Mouse (Mus musculus): ENCODE results near the gene Spocd1. TPM values are rescaled to one million over a fixed set of nuclear protein-coding genes. Genes with fewer than 3 reads are reported as not detected.
A peak's percentile ranks its signal among the peaks of the same experiment; 100 is the strongest.

Spocd1 gene
- polyA plus RNA-seq, 1 experiment: 0.29 TPM

DNA sequence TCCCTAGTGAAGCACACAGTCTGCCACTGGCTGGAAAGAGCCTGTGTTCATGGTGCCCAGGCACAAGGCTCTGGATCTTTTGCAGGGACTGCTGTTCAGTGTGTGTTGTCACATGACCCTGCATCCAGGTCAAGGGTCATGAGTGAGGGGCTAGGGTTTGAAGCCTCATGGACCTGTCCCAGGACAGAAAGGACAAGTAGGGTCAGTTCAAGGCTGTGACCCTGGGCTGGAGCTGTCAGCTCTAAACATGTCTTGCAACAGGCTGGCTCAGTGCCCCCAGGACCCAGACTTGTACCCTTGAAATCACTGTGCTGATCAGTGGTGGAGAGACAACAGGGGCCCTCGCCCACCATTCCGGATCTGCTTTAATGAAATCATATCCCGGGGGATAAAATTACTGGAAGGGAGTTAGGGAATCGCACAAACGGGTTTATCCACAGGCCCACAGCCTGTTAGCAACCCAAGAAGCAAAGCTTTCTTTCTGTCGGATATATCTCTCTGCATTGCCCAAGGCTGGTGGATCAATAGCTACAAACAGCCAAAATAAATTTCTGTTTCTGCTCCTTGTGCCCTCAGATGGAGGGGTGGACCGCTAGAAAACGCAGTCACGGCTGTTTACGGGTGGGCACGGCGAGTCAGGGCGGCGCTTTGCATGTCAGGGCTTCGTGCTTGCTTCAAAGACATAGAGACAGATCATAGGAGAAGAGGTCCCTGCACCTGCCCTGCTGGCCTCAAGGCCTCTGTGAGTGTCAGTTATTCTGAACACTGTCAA lies 8.3 kb upstream of the Spocd1 start:
- Histone ChIP-seq H3K4me1 (ENCODE audit: control insufficient read depth, insufficient read depth, low read length) (peaks cover 3% of the 10 kb centered on the region; the same call in 1 of the 2 replicates), H3K27ac (ENCODE audit: insufficient read depth, low read length) (no peak overlapping the region), H3K27me3 (ENCODE audit: control insufficient read depth, insufficient read depth, low read length) (no peaks in the 10 kb centered on the region), H3K4me3 (replicated peaks; ENCODE audit: insufficient read depth, low read depth, low read length) (no peak overlapping the region)
- no peak for DNase-seq
- TF ChIP-seq POLR2A (IDR thresholded peaks at IDR 0.05; ENCODE audit: borderline replicate concordance, insufficient read depth, low read length): no peak
- TF ChIP-seq CTCF (IDR thresholded peaks at IDR 0.05; ENCODE audit: borderline replicate concordance, insufficient read depth, low read depth, low read length): no peak
- 90% methylated on average over 15 of the region's 15 CpGs for WGBS

DNA sequence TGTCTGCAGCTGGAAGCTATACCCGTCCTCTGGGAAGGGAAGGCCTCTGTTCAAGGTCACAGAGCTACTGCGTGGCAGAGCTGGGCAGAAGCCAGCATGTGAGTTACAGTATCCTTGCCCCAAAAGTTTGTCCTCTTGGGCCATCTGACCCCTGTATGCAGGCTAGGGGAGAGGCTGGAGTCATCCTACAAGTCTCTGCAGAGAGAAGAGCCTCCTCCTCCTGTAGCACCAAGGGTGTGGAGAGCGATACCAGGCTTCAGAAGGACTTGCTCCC lies 7.8 kb upstream of the Spocd1 start:
- WGBS: 73% methylated on average over 3 of the region's 3 CpGs
- TF ChIP-seq POLR2A (IDR thresholded peaks at IDR 0.05; ENCODE audit: borderline replicate concordance, insufficient read depth, low read length): no peak
- TF ChIP-seq CTCF (IDR thresholded peaks at IDR 0.05; ENCODE audit: borderline replicate concordance, insufficient read depth, low read depth, low read length): no peak
- Histone ChIP-seq H3K27ac (ENCODE audit: insufficient read depth, low read length) (no peak overlapping the region), H3K4me1 (ENCODE audit: control insufficient read depth, insufficient read depth, low read length) (peaks cover under 1% of the 10 kb centered on the region; the same call in 1 of the 2 replicates), H3K4me3 (replicated peaks; ENCODE audit: insufficient read depth, low read depth, low read length) (no peak overlapping the region), H3K27me3 (ENCODE audit: control insufficient read depth, insufficient read depth, low read length) (no peaks in the 10 kb centered on the region)
- no peak for DNase-seq

DNA sequence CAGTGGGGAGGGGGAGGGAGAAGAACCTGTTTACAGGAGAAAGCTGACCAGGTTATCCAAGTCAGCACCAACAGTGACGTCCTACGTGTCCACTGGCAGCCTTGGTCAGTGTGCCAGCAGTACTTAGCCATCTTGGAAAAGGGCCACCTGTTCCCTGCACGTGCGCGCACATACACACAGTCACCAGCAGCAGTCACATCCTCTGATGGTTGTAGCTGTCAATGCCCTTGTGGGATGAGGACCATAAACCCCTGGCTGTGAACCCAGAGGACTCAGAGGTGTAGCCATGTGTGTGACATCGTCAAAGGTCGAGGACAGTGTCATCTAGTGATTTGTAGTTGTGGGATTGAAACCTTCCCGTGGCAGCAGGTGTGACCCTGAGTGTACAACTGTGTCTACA lies 4.9 kb upstream of the Spocd1 start:
- Histone ChIP-seq H3K4me3 (replicated peaks; ENCODE audit: insufficient read depth, low read depth, low read length) (no peak overlapping the region), H3K27ac (ENCODE audit: insufficient read depth, low read length) (no peak overlapping the region), H3K27me3 (ENCODE audit: control insufficient read depth, insufficient read depth, low read length) (no peaks in the 10 kb centered on the region), H3K4me1 (ENCODE audit: control insufficient read depth, insufficient read depth, low read length) (no peaks in the 10 kb centered on the region)
- WGBS: 61% methylated on average over 8 of the region's 8 CpGs
- TF ChIP-seq CTCF (IDR thresholded peaks at IDR 0.05; ENCODE audit: borderline replicate concordance, insufficient read depth, low read depth, low read length) (no peak), POLR2A (IDR thresholded peaks at IDR 0.05; ENCODE audit: borderline replicate concordance, insufficient read depth, low read length) (no peak)
- DNase-seq: no peak

DNA sequence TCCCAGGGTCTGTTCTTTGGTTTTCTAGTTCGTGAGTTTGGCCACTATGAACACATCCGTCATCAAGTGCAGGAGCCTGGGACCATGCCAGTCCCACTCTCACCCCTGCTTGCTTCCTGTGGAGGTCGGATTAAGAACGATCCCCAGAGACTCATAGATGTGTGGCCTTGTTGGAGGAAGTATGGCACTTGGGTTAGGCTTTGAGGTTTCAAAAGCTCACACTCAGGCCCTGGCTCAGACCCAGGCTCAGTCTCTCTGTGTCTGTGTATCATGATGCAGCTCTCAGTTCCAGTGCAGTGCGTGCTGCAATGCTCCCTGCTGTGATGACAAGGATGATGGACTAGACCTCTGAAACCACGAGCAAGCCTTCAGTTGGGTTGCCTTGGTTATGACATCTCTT lies 4.4 kb upstream of the Spocd1 start:
- H3K27me3 ChIP-seq (ENCODE audit: control insufficient read depth, insufficient read depth, low read length): no peaks in the 10 kb centered on the region
- no peak overlapping the region for H3K27ac ChIP-seq (ENCODE audit: insufficient read depth, low read length)
- TF ChIP-seq CTCF (IDR thresholded peaks at IDR 0.05; ENCODE audit: borderline replicate concordance, insufficient read depth, low read depth, low read length) (no peak), POLR2A (IDR thresholded peaks at IDR 0.05; ENCODE audit: borderline replicate concordance, insufficient read depth, low read length) (no peak)
- WGBS: 49% methylated on average over 6 of the region's 6 CpGs
- DNase-seq: no peak
- H3K4me3 ChIP-seq (replicated peaks; ENCODE audit: insufficient read depth, low read depth, low read length): no peak overlapping the region
- no peaks in the 10 kb centered on the region for H3K4me1 ChIP-seq (ENCODE audit: control insufficient read depth, insufficient read depth, low read length)

DNA sequence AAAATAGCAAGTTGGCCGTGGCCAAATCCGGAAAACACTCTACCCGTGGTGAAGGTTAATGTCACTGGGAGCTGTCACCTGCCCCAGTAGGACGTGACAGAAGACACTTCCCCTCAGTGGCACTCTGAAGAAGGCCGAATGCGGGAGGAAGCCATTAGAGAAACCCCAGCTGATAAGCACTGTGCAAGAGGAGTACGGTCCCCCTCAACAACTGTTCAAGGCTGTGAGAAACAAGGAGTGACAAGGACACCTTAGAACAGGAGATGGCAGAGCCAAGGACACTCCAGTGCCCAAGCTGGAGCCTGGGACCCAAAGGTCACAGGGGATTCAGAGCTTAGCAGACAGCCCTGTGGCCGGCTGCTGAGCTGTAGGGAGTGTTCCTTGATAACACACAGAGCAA lies 2.5 kb upstream of the Spocd1 start:
- no peak overlapping the region for H3K27ac ChIP-seq (ENCODE audit: insufficient read depth, low read length)
- no peaks in the 10 kb centered on the region for H3K27me3 ChIP-seq (ENCODE audit: control insufficient read depth, insufficient read depth, low read length)
- DNase-seq: no peak
- no peak overlapping the region for H3K4me3 ChIP-seq (replicated peaks; ENCODE audit: insufficient read depth, low read depth, low read length)
- 66% methylated on average over 8 of the region's 8 CpGs for WGBS
- H3K4me1 ChIP-seq (ENCODE audit: control insufficient read depth, insufficient read depth, low read length): no peaks in the 10 kb centered on the region
- TF ChIP-seq CTCF (IDR thresholded peaks at IDR 0.05; ENCODE audit: borderline replicate concordance, insufficient read depth, low read depth, low read length) (no peak), POLR2A (IDR thresholded peaks at IDR 0.05; ENCODE audit: borderline replicate concordance, insufficient read depth, low read length) (no peak)

DNA sequence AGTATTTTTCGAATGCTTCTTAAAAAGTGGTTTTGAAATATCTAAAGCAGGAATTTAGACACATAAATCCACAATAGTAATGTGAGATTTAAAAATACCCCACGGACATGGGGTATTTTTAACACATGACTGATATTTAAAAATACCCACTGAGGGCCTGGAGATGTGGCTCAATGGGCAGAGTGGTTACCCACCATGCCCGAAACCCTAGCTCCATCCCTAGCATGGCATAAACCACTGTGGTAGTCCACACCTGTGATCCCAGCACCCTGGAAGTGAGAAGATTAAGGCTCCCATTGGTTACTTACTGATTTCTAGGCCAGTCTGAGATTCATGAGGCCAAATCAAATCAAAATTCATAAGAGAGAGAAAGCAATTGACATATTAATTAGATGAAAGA lies 2.0 kb upstream of the Spocd1 start:
- H3K27me3 ChIP-seq (ENCODE audit: control insufficient read depth, insufficient read depth, low read length): no peaks in the 10 kb centered on the region

DNA sequence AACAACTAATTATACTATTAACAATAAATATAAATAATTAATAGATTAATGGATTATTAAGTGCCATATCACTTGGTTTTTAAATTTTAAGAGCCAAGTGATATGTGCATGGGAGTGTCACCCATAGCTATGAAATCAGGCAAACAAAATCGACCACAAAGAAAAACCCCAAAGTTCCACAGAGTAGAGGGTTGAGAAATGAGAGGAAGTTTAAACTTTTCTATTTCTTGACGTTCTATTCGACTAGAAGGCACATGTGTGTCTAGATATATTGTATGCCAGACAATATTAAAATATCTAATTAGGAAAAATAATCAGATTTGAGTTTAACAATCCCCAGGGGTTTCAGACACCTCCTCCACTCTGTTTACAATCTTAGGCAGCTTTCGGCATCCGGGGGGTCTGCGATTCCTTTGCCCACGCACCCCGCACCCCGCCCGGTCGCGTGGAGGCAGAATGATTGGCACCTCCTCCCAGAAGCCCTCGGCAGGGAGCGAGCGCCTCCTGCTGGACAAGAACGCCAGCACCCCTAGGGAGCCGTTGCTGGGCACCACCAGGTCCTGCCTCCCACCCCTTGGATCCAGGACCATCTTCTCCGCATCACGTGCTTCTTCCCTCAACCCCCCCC lies 811 bp upstream of the Spocd1 start:
- Histone ChIP-seq H3K27ac (ENCODE audit: insufficient read depth, low read length) (no peak overlapping the region), H3K27me3 (ENCODE audit: control insufficient read depth, insufficient read depth, low read length) (no peaks in the 10 kb centered on the region), H3K4me1 (ENCODE audit: control insufficient read depth, insufficient read depth, low read length) (no peaks in the 10 kb centered on the region), H3K4me3 (replicated peaks; ENCODE audit: insufficient read depth, low read depth, low read length) (no peak overlapping the region)
- peak; percentile 53 to 75 for DNase-seq
- TF ChIP-seq POLR2A (IDR thresholded peaks at IDR 0.05; ENCODE audit: borderline replicate concordance, insufficient read depth, low read length) (no peak), CTCF (IDR thresholded peaks at IDR 0.05; ENCODE audit: borderline replicate concordance, insufficient read depth, low read depth, low read length) (peak; percentile 70; the same call in 1 of the 2 replicates)
- WGBS: 8% methylated on average over 19 of the region's 19 CpGs

More for the DNA sequence above, 2.0 kb upstream of the Spocd1 start:
- no peak overlapping the region for H3K27ac ChIP-seq (ENCODE audit: insufficient read depth, low read length)
- H3K4me1 ChIP-seq (ENCODE audit: control insufficient read depth, insufficient read depth, low read length): no peaks in the 10 kb centered on the region
- TF ChIP-seq CTCF (IDR thresholded peaks at IDR 0.05; ENCODE audit: borderline replicate concordance, insufficient read depth, low read depth, low read length) (no peak), POLR2A (IDR thresholded peaks at IDR 0.05; ENCODE audit: borderline replicate concordance, insufficient read depth, low read length) (no peak)
- DNase-seq: no peak
- no peak overlapping the region for H3K4me3 ChIP-seq (replicated peaks; ENCODE audit: insufficient read depth, low read depth, low read length)
- WGBS: 88% methylated on average over 3 of the region's 3 CpGs

DNA sequence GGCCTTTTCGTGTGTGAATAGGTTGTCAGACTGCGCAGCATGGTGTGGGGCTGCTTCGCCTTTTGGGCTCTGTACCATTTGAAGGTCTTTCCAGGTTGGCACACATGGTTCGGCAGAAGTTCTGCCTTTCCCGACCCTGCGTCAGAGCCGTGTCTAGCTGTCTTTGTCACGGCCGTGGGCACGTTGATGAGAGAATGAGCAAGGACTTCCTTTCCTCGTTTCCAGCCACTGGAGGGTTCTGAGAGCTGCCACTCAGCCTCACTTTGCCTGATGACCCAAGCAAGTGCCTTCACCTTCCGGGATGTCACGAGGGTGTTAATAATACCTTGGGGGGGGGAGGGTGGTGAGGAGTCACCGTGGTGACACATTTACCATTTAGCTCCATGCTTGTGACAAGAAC lies 4.6 kb downstream of the Spocd1 start:
- no peak for DNase-seq
- TF ChIP-seq POLR2A (IDR thresholded peaks at IDR 0.05; ENCODE audit: borderline replicate concordance, insufficient read depth, low read length): no peak
- TF ChIP-seq CTCF (IDR thresholded peaks at IDR 0.05; ENCODE audit: borderline replicate concordance, insufficient read depth, low read depth, low read length): no peak
- peak overlapping the region; percentile 55; the same call in 1 of the 2 replicates for H3K27ac ChIP-seq (ENCODE audit: insufficient read depth, low read length)

More for the DNA sequence above, 4.6 kb downstream of the Spocd1 start:
- Histone ChIP-seq H3K4me3 (replicated peaks; ENCODE audit: insufficient read depth, low read depth, low read length) (peak overlapping the region; percentile 23), H3K4me1 (ENCODE audit: control insufficient read depth, insufficient read depth, low read length) (no peaks in the 10 kb centered on the region; the same call in 1 of the 2 replicates), H3K27me3 (ENCODE audit: control insufficient read depth, insufficient read depth, low read length) (no peaks in the 10 kb centered on the region)
- WGBS: 39% methylated on average over 14 of the region's 14 CpGs

Data from cerebellum, adult 2 months (tissue).